Mouse (Mus musculus): ENCODE results near the gene Mrps30.

DNA sequence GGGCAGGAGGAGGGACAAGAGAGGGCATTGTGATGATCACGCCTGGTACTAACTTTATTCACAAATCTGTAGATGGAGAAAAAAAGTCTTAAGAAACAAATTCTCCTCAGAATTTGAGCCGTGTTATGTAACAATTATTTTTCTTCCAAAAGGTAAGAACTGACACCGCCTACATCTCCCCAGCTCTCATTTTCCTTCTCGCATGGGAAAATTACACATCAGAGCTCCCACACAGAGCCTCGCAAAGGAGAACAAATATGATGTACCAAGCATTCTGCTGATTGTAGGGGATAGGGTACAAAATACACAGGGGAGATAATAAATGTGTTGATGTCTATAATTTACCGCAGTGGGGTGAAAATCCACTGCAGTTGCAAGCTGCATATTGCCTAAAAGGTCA, 23.7 kb downstream of the Mrps30 start:
- TF ChIP-seq GATA1 (IDR thresholded peaks at IDR 0.05; ENCODE audit: borderline replicate concordance, low read length) (no peak), FLI1 (IDR thresholded peaks at IDR 0.05; ENCODE audit: low read length) (no peak)
